Mouse (Mus musculus): ENCODE data around the gene Dnm3.

Gene Dnm3

GRCm38 (mm10) chr1:162163687-162164484, 313.9 kb downstream of the Dnm3 start:
- in situ Hi-C loops (cut with MboI, MseI) = no loop called here

DNA sequence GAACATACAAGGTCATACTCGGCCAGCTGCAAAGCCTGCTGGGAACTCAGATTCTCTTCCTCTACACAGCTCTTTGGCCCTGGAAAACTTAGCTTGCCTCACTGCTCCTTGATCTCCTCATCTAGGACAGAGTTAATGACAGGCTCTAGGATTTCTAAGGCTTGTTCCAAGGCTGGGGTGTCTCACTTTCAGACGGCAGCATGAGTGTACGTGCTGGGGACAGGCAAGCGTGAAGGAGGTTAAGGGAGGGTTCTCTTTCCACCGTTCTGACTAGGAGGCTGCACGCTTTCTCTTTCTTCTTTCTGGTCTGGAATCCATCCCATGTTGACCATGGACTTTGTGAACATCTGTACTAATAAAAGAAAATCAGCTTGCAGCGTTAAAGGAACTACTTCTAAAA, 315.2 kb downstream of the Dnm3 start:
- in situ Hi-C loops (cut with MboI, MseI) = no loop called here

- in situ Hi-C loops (cut with MboI, MseI) = no loop called here
Measured at GRCm38 (mm10) chr1:162162249-162162648, 315.6 kb downstream of the Dnm3 start.

DNA sequence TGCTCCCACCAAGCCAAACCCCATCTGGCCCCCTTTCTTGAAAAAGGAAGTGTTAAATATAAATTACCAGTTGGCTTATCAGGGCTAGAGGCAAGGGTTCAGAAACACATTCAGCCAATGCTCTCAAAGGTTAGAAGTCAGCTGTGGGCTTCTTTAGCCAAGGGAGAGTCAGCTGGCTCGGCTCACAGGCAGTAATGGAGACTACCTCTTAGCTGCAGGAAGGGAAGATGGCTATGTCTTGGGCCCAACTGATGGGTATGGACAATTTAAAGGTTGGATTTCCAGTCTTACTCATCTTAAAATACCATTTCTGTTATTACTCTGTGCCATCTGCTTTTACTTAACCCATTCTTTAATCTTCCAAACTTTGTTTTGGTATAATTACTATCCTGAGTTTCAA, 317.1 kb downstream of the Dnm3 start:
- in situ Hi-C loops (cut with MboI, MseI) = no loop called here

- in situ Hi-C loops (cut with MboI, MseI) = loop anchor here (5.0 kb wide), 1 partner anchor 66 kb away; no protein-coding TSS in a partner anchor
Measured at GRCm38 (mm10) chr1:162158486-162158885, 319.3 kb downstream of the Dnm3 start.

GRCm38 (mm10) chr1:162157659-162158058, 320.2 kb downstream of the Dnm3 start:
- in situ Hi-C loops (cut with MboI, MseI) = loop anchor here (5.0 kb wide), 1 partner anchor 65 kb away; no protein-coding TSS in a partner anchor

GRCm38 (mm10) chr1:162156873-162157272, 321.0 kb downstream of the Dnm3 start:
- in situ Hi-C loops (cut with MboI, MseI) = loop anchor here (5.0 kb wide), 1 partner anchor 65 kb away; no protein-coding TSS in a partner anchor

- in situ Hi-C loops (cut with MboI, MseI) = loop anchor here (5.0 kb wide), 1 partner anchor 63 kb away; no protein-coding TSS in a partner anchor
Measured at GRCm38 (mm10) chr1:162155546-162155945, 322.3 kb downstream of the Dnm3 start.

DNA sequence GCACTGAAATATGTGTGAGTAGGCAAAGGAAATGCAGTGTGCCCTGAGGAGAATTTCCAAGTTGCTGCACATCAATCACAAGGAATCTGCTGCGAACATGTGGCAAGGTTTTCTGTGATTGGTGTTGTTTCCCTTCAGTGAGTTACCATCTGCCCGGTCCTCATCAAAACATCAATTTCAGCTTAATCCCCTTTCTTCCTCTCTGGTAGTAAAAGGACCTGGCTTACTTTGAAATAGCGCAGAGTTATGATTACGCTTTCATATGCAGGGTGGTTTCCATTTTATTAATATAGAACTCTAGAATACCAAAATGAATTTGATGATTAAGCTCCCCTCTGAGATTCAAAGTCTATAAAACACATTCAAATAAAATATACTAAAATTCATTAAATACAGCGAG, 324.7 kb downstream of the Dnm3 start:
- in situ Hi-C loops (cut with MboI, MseI) = no loop called here

GRCm38 (mm10) chr1:162149730-162150129, 328.1 kb downstream of the Dnm3 start:
- in situ Hi-C loops (cut with MboI, MseI) = no loop called here

DNA sequence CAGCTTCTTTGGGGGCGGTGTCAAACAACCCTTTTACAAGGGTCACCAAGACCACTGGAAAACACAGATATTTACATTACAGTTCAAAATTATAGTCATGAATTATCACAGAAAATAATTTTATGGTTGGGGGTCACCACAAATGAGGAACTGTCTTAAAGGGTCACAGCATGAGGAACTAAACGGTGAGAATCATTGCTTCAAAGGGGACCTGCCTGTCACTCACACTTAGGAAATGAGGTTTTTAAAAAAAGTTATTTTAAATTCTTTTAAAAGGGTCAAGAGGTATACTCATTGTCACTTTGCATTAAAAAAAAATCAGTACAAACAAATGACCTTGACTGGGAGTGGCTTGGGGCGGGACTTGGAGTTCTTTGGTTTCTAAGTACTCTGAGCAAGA, 330.3 kb downstream of the Dnm3 start:
- in situ Hi-C loops (cut with MboI, MseI) = no loop called here

DNA sequence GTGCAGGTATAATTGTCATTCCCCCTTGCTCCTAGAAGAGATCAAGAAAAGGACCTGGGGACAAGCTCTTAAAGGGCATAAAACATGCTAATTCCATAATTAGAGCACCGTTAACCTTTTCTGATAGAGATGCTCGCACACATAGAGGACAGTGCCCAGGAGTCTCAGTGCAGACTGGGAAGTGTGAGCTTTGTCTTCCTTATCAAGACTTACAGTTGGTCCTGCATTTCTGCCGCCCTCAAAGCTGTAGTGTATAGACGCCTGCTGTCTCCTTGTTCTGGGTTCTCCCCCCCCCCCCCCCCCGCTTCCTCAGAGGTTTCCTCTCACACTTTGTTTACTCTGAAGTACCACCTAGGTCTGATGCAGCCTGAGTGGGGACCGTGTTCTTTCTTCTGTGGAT, 332.1 kb downstream of the Dnm3 start:
- in situ Hi-C loops (cut with MboI, MseI) = no loop called here

DNA sequence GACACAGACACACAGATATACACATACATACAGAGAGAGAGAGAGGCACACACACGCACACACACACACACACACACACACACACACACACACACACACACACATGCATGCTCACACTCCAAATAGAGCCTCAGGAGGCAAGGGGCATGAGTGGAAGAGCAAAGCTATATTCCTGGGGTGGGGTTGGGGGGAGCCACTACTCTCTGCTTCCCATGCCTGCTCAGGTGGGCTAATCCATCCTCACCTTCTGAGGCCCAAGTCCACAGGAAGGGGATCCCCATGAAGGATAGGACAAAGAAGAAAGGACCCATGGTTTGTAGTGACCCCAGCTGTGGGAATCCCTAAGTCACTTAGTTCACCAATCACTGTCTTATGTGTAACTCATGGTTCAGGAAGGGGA, 332.8 kb downstream of the Dnm3 start:
- in situ Hi-C loops (cut with MboI, MseI) = no loop called here

GRCm38 (mm10) chr1:162143974-162144912, 333.6 kb downstream of the Dnm3 start:
- in situ Hi-C loops (cut with MboI, MseI) = no loop called here

DNA sequence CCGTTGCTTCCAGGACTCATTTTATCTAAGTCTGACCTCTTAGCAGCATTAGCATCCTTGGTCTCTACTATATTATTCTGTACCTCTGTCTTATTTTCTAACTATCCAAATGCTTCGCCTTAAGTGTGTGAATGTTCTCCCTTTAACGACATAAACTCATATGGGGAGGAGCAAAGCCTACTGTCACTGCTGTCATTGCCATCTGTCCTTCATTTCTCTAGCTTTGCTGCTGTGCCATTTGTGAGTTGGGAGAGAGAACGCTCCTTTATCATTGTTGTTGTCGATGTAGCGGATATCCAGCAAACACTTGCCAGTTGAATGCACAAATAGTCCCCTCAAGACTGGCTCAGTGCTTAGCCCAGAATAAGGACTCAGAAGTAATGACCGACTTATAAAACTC, 335.5 kb downstream of the Dnm3 start:
- in situ Hi-C loops (cut with MboI, MseI) = no loop called here

- in situ Hi-C loops (cut with MboI, MseI) = no loop called here
Measured at GRCm38 (mm10) chr1:162136328-162136727, 341.5 kb downstream of the Dnm3 start.

DNA sequence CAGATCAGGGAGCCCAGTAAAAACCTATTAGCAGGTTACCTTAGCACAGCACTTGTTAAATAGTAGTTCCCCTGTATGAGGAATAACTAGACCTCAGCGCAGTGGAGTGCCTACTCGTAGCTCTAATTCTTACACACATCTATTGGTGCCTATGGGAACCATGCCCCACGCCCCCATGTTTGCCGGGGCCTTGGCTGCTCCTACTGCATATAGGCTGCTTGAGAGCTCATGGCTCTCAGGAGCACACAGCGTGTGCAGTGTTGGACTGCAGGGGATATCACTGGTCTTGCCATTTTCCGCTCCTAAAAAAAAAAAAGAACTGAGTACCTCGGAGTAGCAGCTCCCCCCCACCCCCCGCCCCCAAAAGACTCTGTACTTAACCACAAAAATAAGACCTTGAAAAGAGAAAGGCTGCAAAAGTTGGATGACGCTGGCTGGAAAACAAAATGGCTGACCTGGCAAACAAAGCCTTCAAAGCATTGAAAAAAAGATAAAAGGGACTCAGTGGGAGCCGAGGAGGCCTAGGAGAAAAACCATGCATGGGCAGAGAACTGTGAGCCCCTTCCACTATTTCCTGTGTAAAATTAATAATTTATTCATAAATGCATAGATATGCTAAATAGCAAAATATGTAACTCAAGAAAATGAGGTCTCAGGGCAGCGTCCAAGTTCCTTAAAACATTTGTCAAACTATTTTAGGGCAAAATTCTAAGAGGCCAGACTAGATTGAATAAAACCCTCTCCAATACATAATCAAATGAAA, 342.2 kb downstream of the Dnm3 start:
- in situ Hi-C loops (cut with MboI, MseI) = no loop called here

GRCm38 (mm10) chr1:162134651-162135066, 343.2 kb downstream of the Dnm3 start:
- in situ Hi-C loops (cut with MboI, MseI) = no loop called here

DNA sequence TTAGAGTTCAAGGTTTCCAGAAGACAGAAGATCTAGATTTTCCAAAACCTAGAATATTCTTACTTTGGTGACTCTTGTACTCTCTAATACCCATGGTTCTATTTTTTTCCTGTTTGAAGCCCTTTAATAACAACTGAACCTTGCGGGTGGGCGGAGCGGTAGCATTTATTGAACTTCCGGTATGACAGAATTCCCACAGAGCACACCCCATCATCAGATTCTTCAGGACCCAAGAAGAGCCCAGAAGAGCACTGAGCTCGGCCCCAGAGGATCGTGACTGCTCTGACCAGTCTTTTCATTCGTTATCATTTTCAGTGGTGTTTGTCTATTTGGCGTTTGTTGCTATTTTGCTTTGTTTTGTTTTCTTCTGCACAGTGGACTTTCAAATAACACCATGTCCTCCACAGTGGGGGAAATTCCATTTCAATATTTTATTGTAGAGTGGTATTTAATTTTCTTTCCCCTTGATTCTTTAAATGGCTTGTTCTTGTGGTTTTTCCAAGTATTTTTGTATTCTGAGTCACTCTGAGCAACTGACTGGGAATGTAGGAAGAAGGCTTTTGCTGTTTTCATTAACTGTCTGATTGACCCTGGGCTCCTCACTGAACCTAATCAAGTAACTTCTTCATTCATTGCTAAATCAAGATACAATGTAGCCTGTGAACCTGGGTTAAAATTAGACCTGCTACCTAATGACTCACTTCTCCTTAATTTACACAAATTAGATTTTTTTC, 344.8 kb downstream of the Dnm3 start:
- in situ Hi-C loops (cut with MboI, MseI) = no loop called here

DNA sequence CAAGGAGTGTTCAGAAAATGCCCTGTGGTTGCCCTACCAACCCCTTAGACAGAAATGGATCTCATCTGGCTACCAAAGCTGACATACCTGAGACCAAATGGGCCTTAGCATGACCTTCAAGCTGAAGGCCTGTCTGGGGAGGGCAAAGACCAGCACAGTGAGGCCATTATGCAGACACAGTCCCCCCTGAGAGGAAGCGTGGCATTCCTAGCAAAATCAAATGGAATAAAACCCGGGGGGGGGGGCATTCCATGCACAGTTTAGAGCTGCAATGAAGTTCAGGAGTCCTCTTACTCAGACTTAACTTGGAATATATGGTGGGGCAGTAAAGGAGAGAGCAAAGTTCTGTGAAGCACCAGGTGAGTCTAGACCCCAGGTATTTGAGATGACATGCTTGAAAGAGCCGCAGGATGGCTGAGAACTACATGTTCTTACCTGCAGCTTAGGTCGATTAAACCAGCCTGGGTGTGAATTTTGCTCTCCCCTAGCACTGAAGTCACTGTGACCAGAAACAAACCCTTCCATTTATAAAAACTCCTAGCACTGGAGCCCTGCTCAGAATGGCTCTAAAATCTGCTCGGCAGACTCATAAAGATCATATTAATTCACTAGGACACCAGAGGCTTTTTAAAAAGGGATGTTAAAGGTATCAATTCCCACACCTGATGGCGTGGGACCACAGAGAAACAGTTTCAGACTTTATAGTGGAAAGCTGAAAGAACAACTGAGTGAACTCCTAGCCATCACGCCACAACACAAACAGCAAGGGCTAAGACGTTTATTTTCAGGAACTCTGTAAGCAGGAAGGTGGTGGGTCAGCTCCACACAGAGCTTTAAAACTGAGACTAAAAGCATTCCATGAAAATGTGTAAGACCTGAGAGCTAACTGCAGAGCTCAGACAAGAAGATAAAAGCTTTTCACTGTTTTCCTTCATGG, 350.7 kb downstream of the Dnm3 start:
- in situ Hi-C loops (cut with MboI, MseI) = no loop called here
